Mouse (Mus musculus): ENCODE results near the gene Rab5b. TPM values are rescaled to one million over a fixed set of nuclear protein-coding genes. Genes with fewer than 3 reads are reported as not detected.
"Not testable (repeated sequence)": the region's sequence is repeated elsewhere in the genome, so short reads cannot be mapped to it uniquely, and the experiment has no call there.

Rab5b gene
- 10 to 100 TPM; 50.7 to 59.5 TPM for polyA plus RNA-seq (2017; shearing (Covaris generic))

- peak; percentile 97 for ATAC-seq
Measured at GRCm38 (mm10) chr10:128695992-128696807, at the start of gene Rab5b. Gene Rab5b (minus strand): TSS chr10:128696264.

GRCm38 (mm10) chr10:128744680-128745601 lies 48.9 kb upstream of the Rab5b start, which contains the start of gene Dgka:
Gene Dgka (minus strand): TSS chr10:128744855.
- peak; percentile 25 for ATAC-seq

GRCm38 (mm10) chr10:128744211-128744610 lies 48.1 kb upstream of the Rab5b start:
- ATAC-seq, result no peak

GRCm38 (mm10) chr10:128743791-128744191 lies 47.7 kb upstream of the Rab5b start:
- ATAC-seq, result no peak

GRCm38 (mm10) chr10:128743235-128743634 lies 47.2 kb upstream of the Rab5b start:
- ATAC-seq, result no peak

GRCm38 (mm10) chr10:128742616-128743015 lies 46.6 kb upstream of the Rab5b start:
- ATAC-seq, result no peak

- ATAC-seq, result no peak
Measured at GRCm38 (mm10) chr10:128740296-128740695, 44.2 kb upstream of the Rab5b start.

GRCm38 (mm10) chr10:128737435-128737834 lies 41.4 kb upstream of the Rab5b start:
- ATAC-seq, result no peak

GRCm38 (mm10) chr10:128731992-128732391 lies 35.9 kb upstream of the Rab5b start:
- no peak for ATAC-seq

GRCm38 (mm10) chr10:128731002-128731433 lies 35.0 kb upstream of the Rab5b start:
- no peak for ATAC-seq

- ATAC-seq, result no peak
Measured at GRCm38 (mm10) chr10:128728059-128728458, 32.0 kb upstream of the Rab5b start.

GRCm38 (mm10) chr10:128725466-128725865 lies 29.4 kb upstream of the Rab5b start:
- ATAC-seq, result not testable (repeated sequence)

GRCm38 (mm10) chr10:128715559-128716537 lies 19.8 kb upstream of the Rab5b start:
- peak; percentile 76 for ATAC-seq

- not testable (repeated sequence) for ATAC-seq
Measured at GRCm38 (mm10) chr10:128711318-128711717, 15.3 kb upstream of the Rab5b start.

GRCm38 (mm10) chr10:128705317-128705693 lies 9.2 kb upstream of the Rab5b start:
- ATAC-seq, result peak; percentile 26

GRCm38 (mm10) chr10:128704491-128705316 lies 8.6 kb upstream of the Rab5b start, which contains the start of gene Cdk2:
Gene Cdk2 (minus strand): TSS chr10:128705031.
- ATAC-seq, result peak; percentile 76

GRCm38 (mm10) chr10:128703895-128704294 lies 7.8 kb upstream of the Rab5b start, which contains the start of gene Pmel:
Gene Pmel (plus strand): TSS chr10:128704195.
- ATAC-seq, result no peak

GRCm38 (mm10) chr10:128702328-128703007 lies 6.4 kb upstream of the Rab5b start:
- no peak for ATAC-seq

GRCm38 (mm10) chr10:128700712-128701111 lies 4.6 kb upstream of the Rab5b start:
- ATAC-seq, result no peak

GRCm38 (mm10) chr10:128699611-128700010 lies 3.5 kb upstream of the Rab5b start:
- no peak for ATAC-seq
